ENCODE assay signal across 10 mouse cellular contexts in genomic region chr9:41272596-41272995, GRCm38 (mm10).
DNase-seq lines count a peak whose midpoint lies in the region; ATAC-seq lines count a peak whose summit lies in the region.
"Had no signal": no experiment of that assay in that cellular context is flagged by ENCODE, and none has a peak within 500 bp of the region (broad histone marks: within the 10 kb centered on the region; RNA-seq: fewer than 3 reads in every experiment).

No protein-coding gene starts in this region.

- H3K9me3 ChIP-seq in kidney, embryonic 16.5 days (ENCODE audit: low read length), result 0 out of 2 replicates have a peak, but pooled peaks cover 4% of the 10 kb centered on the region
- H3K9me3 ChIP-seq in embryonic facial prominence, embryonic 11.5 days (replicated peaks; ENCODE audit: control insufficient read depth, low read length), result no peaks in the 10 kb centered on the region
- H3K9me3 ChIP-seq in midbrain, embryonic 14.5 days (ENCODE audit: control insufficient read depth, low read length), result no peaks in the 10 kb centered on the region

- peak overlapping the region; percentile 67 for H3K4me2 ChIP-seq in kidney, embryonic 16.5 days (replicated peaks; ENCODE audit: low read depth, low read length)
- peak overlapping the region; percentile 19; the same call in 1 of the 2 replicates for H3K4me2 ChIP-seq in embryonic facial prominence, embryonic 11.5 days (ENCODE audit: low read depth, low read length)
- peak overlapping the region; percentile 59 for H3K4me2 ChIP-seq in midbrain, embryonic 14.5 days (ENCODE audit: low read length)

- 0 out of 2 replicates have a peak, but pooled peaks have one; percentile 3 for ATAC-seq in kidney, embryonic 16.5 days (ENCODE audit: low FRiP score, low TSS enrichment)
- no peak for ATAC-seq in embryonic facial prominence, embryonic 11.5 days (replicated peaks; ENCODE audit: insufficient number of reproducible peaks, low FRiP score, low TSS enrichment, low read depth)
- ATAC-seq in midbrain, embryonic 14.5 days (ENCODE audit: low FRiP score, low TSS enrichment), result no peak
- ATAC-seq: inflammation-experienced regulatory T-cells, adult 6 months had no signal

- H3K27me3 ChIP-seq in kidney, embryonic 16.5 days (ENCODE audit: insufficient read depth, low read length), result no peaks in the 10 kb centered on the region
- H3K27me3 ChIP-seq in embryonic facial prominence, embryonic 11.5 days (ENCODE audit: control insufficient read depth, insufficient read depth, low read length), result no peaks in the 10 kb centered on the region
- H3K27me3 ChIP-seq in midbrain, embryonic 14.5 days (ENCODE audit: control insufficient read depth, insufficient read depth, low read length), result no peaks in the 10 kb centered on the region

- peak overlapping the region; percentile 59; the same call in 1 of the 2 replicates for H3K27ac ChIP-seq in kidney, embryonic 16.5 days (ENCODE audit: low read length)
- H3K27ac ChIP-seq in embryonic facial prominence, embryonic 11.5 days (replicated peaks; ENCODE audit: low read depth, low read length), result peak overlapping the region; percentile 36; the same call in 1 of the 2 replicates
- H3K27ac ChIP-seq in midbrain, embryonic 14.5 days (replicated peaks; ENCODE audit: low read depth, low read length), result peak overlapping the region; percentile 95

- H3K4me1 ChIP-seq in kidney, embryonic 16.5 days (ENCODE audit: insufficient read depth, low read length), result peaks cover 13% of the 10 kb centered on the region
- H3K4me1 ChIP-seq in embryonic facial prominence, embryonic 11.5 days (ENCODE audit: control insufficient read depth, insufficient read depth, low read length), result no peaks in the 10 kb centered on the region
- H3K4me1 ChIP-seq in midbrain, embryonic 14.5 days (ENCODE audit: control insufficient read depth, insufficient read depth, low read length), result peaks cover 9% of the 10 kb centered on the region

- H3K36me3 ChIP-seq in kidney, embryonic 16.5 days (ENCODE audit: insufficient read depth, low read length), result no peaks in the 10 kb centered on the region
- no peaks in the 10 kb centered on the region for H3K36me3 ChIP-seq in embryonic facial prominence, embryonic 11.5 days (replicated peaks; ENCODE audit: control insufficient read depth, insufficient read depth, low read depth, low read length)
- no peaks in the 10 kb centered on the region for H3K36me3 ChIP-seq in midbrain, embryonic 14.5 days (ENCODE audit: control insufficient read depth, insufficient read depth, low read length)

- intact Hi-C loops in heart, postnatal 14 days (cut with DNase I), result no loop called here

- H3K4me3 ChIP-seq in kidney, embryonic 16.5 days (ENCODE audit: low read length), result peak overlapping the region; percentile 48
- H3K4me3 ChIP-seq in embryonic facial prominence, embryonic 11.5 days (ENCODE audit: low read depth, low read length), result no peak overlapping the region
- peak overlapping the region; percentile 36; the same call in 1 of the 2 replicates for H3K4me3 ChIP-seq in midbrain, embryonic 14.5 days (replicated peaks; ENCODE audit: low read depth, low read length)
- H3K4me3 ChIP-seq: myocyte had no signal

- WGBS in kidney, embryonic 16.5 days, result 6% methylated on average over 6 of the region's 6 CpGs
- 7% methylated on average over 6 of the region's 6 CpGs for WGBS in embryonic facial prominence, embryonic 11.5 days
- WGBS in midbrain, embryonic 14.5 days, result 2% methylated on average over 6 of the region's 6 CpGs

- no peak overlapping the region; the same call in 1 of the 2 replicates for H3K9ac ChIP-seq in kidney, embryonic 16.5 days (replicated peaks; ENCODE audit: low read length)
- no peak overlapping the region for H3K9ac ChIP-seq in embryonic facial prominence, embryonic 11.5 days (replicated peaks; ENCODE audit: low read length)
- peak overlapping the region; percentile 24; the same call in 1 of the 2 replicates for H3K9ac ChIP-seq in midbrain, embryonic 14.5 days (replicated peaks; ENCODE audit: low read length)

- no peak for DNase-seq in kidney, adult 9 months
- peak; percentile 46 for DNase-seq in embryonic facial prominence, embryonic 11.5 days (ENCODE audit: low spot score)
- peak; percentile 6 to 16 for DNase-seq in heart, postnatal 14 days
- DNase-seq in midbrain, embryonic 14.5 days, result peak; percentile 54
- no peak for DNase-seq in right cerebral cortex, adult 18-20 months
- no peak for DNase-seq in B cell, adult 2 months
- no peak for DNase-seq in adrenal gland, adult 8-10 months

Comparison
In these comparisons a context has a peak if more than half of its experiments do, and no peak if none do; other contexts are left out.
1. H3K27ac ChIP-seq: peak in every context shown above with its lines; median percentile 95 in midbrain, embryonic 14.5 days; 59 in kidney, embryonic 16.5 days; 36 in embryonic facial prominence, embryonic 11.5 days.
2. DNase-seq: peak in embryonic facial prominence, embryonic 11.5 days (single experiment), heart, postnatal 14 days (2 of 2) and midbrain, embryonic 14.5 days (single experiment); none in kidney, adult 9 months (single experiment), right cerebral cortex, adult 18-20 months (single experiment), B cell, adult 2 months (0 of 2) and adrenal gland, adult 8-10 months (single experiment).
3. Peak in every context shown above with its lines, with median percentiles within 50 percentile points of each other: H3K4me2 ChIP-seq.